Mouse (Mus musculus) intestine, postnatal 0 days (tissue): ENCODE measurements around the gene Pdzk1. TPM values are rescaled to one million over a fixed set of nuclear protein-coding genes. Genes with fewer than 3 reads are reported as not detected.

ENCODE experiments used
- ATAC-seq: fragments of 200-750 bp; cut with Nextera tagmentation; 2 replicates; pipeline ENCODE4 v1.8.0; 2017; ENCODE audit warnings: mild to moderate bottlenecking, moderate TSS enrichment, moderate library complexity
- H3K27ac ChIP-seq: fragments of 300-500 bp; sonication (generic); 2 replicates; pipeline ENCODE4 v1.5.1; 2014; ENCODE audit warnings: mild to moderate bottlenecking, low read depth, low read length, moderate library complexity
- H3K27me3 ChIP-seq: fragments of 300-500 bp; sonication (generic); replicated peaks from 2 replicates; pipeline ENCODE4 v1.6.1; 2014; ENCODE audit warnings: low read length, mixed read lengths; ENCODE audit not compliant: control insufficient read depth, insufficient read depth
- H3K36me3 ChIP-seq: fragments of 300-500 bp; sonication (generic); 2 replicates; pipeline ENCODE4 v1.6.1; 2014; ENCODE audit warnings: mild to moderate bottlenecking, moderate library complexity; ENCODE audit not compliant: control insufficient read depth, insufficient read depth
- H3K4me1 ChIP-seq: fragments of 300-500 bp; sonication (generic); replicated peaks from 2 replicates; pipeline ENCODE4 v1.6.1; 2014; ENCODE audit warnings: antibody characterized with exemption, low read length, mixed read lengths; ENCODE audit not compliant: control insufficient read depth, insufficient read depth
- H3K4me2 ChIP-seq: fragments of 300-500 bp; sonication (generic); replicated peaks from 2 replicates; pipeline ENCODE4 v1.6.1; 2014; ENCODE audit warnings: low read depth, mild to moderate bottlenecking, moderate library complexity
- H3K4me3 ChIP-seq: fragments of 300-500 bp; sonication (generic); 2 replicates; pipeline ENCODE4 v1.5.1; 2014; ENCODE audit warnings: low read depth, low read length
- H3K9ac ChIP-seq: fragments of 300-500 bp; sonication (generic); 2 replicates; pipeline ENCODE4 v1.6.1; 2014; ENCODE audit warnings: mild to moderate bottlenecking, low read depth, low read length
- H3K9me3 ChIP-seq: fragments of 300-500 bp; sonication (generic); 2 replicates; pipeline ENCODE4 v1.6.1; 2016; ENCODE audit warnings: mixed run types; ENCODE audit not compliant: control insufficient read depth
- CTCF ChIP-seq: sonication (generic); IDR thresholded peaks from 2 replicates; pipeline ENCODE4 v1.5.1; 2016; ENCODE audit warnings: low read depth, mild to moderate bottlenecking, control low read depth, antibody characterized with exemption, moderate library complexity
- WGBS: fragments of 180-500 bp; shearing (Covaris S2); extraction: QIAGEN DNeasy Blood & Tissue Kit; methylation state at CpG from one replicate; pipeline ENCODE4 v1.1.7; 2014; 5-methylcytosine and 5-hydroxymethylcytosine counted together
- polyA plus RNA-seq: library from polyadenylated mRNA; unstranded; fragments of >200 nt; fragmentation: Nextera tagmentation; extraction: Ambion mirVana; gene quantifications from 2 replicates; pipeline ENCODE4 v1.2.1, GENCODE M21; 2015

Pdzk1 gene
- polyA plus RNA-seq, 1 experiment from 2014 or later = 224 TPM

DNA sequence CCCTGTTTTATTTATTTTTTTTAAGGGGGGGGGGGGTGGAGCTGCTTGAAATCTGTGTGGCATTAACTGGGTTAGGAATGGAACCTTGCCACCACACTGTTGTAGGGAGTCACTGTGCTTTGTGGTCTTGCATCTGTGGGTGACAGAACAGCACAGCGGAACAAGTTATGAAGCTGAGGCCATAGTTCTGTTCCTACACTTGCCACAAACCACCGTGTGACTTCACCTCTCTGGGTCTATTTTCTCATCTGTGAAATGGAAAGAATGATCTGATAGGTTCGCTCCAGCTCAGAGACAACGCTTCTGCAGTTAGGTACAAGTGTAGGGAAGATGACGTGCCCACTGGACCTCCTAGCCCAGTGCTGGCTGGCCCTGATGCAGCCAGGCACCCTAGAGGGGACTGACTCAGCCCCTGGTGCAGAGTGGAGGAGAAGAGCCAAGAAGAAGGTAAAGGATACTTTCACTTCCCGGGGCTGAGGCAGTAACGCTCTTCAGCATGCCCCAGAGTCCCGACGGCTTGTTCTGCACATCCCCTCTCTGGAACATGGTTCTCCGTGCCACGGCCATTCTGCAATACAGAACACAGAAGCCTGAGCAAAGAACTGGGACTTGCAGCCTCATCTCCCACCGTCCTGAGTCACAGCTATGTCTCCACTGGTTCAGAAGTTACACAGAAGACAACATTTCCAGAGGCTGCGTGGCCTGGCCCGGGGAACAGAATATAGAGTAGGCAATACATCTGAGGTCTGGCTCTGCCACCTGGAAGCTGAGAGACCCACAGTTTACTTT is 53.2 kb downstream of the Pdzk1 start:
- H3K9me3 ChIP-seq = no peaks in the 10 kb centered on the region

DNA sequence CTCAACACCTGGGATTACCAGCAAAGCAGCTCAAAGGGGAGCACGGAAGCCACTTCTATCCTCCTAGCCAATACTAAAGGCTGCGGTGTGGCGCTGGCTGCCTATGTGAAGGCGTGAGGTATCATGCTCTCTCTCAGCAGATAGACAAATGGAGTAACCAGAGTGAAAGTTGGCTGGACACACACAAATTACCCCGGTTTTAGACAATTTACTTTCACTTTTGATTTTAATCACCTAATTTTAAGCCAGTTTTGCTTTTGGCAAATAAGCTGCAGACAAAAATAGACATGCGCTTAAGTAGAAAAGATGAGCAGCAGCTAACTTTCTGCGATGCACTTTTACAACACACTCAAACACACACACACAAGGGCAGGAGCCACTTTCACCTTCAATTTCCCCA is 54.6 kb downstream of the Pdzk1 start:
- Histone ChIP-seq H3K4me3 (no peak overlapping the region), H3K9ac (no peak overlapping the region), H3K36me3 (peaks cover 52% of the 10 kb centered on the region), H3K4me1 (no peaks in the 10 kb centered on the region), H3K27me3 (no peaks in the 10 kb centered on the region), H3K27ac (no peak overlapping the region), H3K4me2 (no peak overlapping the region), H3K9me3 (no peaks in the 10 kb centered on the region)
- 86% methylated on average over 7 of the region's 7 CpGs for WGBS
- no peak for ATAC-seq
- TF ChIP-seq CTCF = no peak

More for the DNA sequence above, 53.2 kb downstream of the Pdzk1 start:
- H3K9ac ChIP-seq = no peak overlapping the region
- ATAC-seq = no peak
- peaks cover 48% of the 10 kb centered on the region for H3K36me3 ChIP-seq
- H3K4me2 ChIP-seq = no peak overlapping the region
- no peak for TF ChIP-seq CTCF
- no peak overlapping the region for H3K4me3 ChIP-seq
- H3K4me1 ChIP-seq = no peaks in the 10 kb centered on the region
- WGBS = 91% methylated on average over 14 of the region's 14 CpGs
- H3K27ac ChIP-seq = no peak overlapping the region
- no peaks in the 10 kb centered on the region for H3K27me3 ChIP-seq

DNA sequence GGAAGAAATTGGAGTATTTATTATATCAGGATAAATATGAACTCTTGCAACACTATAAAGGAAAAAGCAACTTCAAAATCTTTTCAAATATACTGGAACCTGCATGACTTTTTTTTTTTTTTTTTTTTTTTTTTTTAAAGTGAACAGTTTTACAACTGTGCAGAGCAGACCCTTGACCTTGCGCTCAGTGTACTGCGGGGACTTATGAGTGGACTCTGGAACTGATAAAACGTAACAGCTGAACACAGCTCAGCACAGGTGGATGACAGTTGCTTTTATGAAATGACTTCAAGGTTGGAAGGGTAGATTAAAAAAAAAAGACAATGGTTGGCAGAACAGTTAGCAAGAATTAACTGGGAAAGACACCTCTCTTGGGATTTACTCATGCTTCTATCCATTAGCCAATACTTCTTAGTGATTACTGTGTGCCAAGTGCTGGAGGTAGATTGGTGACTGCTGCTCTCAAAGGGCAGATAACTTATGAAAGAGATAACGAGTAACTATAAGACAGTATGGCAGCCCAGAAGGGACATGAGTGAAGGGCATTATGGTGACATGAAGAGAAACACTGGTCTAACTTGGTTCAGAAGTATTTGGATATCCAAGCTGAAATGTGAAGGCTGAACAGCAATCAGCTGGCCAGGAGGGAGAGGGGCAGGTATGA is 73.4 kb downstream of the Pdzk1 start:
- H3K36me3 ChIP-seq = peaks cover 8% of the 10 kb centered on the region
- H3K27ac ChIP-seq = peak overlapping the region; percentile 77
- peak; percentile 83 for ATAC-seq
- H3K4me1 ChIP-seq = peaks cover 4% of the 10 kb centered on the region; the same call in 1 of the 2 replicates
- H3K27me3 ChIP-seq = no peaks in the 10 kb centered on the region
- H3K9me3 ChIP-seq = no peaks in the 10 kb centered on the region
- no peak overlapping the region for H3K9ac ChIP-seq
- H3K4me2 ChIP-seq = 0 out of 2 replicates have a peak overlapping the region, but pooled peaks have one; percentile 13
- no peak for TF ChIP-seq CTCF
- WGBS = 42% methylated on average over 4 of the region's 4 CpGs
- no peak overlapping the region for H3K4me3 ChIP-seq

DNA sequence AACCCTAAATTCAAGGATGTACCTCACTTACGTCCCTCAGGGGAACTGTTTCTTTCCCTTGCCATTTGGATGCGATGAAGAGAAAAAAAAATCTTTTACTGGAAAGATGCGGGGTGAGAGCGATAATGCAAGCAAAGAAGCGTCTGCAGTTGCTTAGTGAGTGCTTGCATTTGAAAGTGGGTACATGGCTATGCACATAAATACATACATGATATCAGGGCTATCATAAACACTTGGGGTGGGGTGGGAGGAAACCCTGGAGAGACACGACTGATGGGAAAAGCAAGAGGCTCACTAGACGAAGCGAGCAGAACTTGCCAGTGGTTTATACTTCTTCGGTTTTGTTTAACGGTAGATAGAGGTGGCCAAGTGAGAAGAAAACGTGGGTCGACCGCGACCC is 75.3 kb downstream of the Pdzk1 start, which contains the start of gene Gja5:
Gene Gja5, plus strand, starts transcription at position 301 of the 400 bp plus-strand sequence.
- no peak for ATAC-seq
- Histone ChIP-seq H3K9ac (peak within 1 kb of the TSS; percentile 90), H3K4me3 (peak within 1 kb of the TSS; percentile 79), H3K27me3 (no peaks in the 10 kb centered on the region), H3K9me3 (no peaks in the 10 kb centered on the region), H3K4me2 (peak within 1 kb of the TSS; percentile 95), H3K27ac (peak within 1 kb of the TSS; percentile 77), H3K36me3 (no peaks in the 10 kb centered on the region), H3K4me1 (peaks cover 4% of the 10 kb centered on the region; the same call in 1 of the 2 replicates)
- 9% methylated on average over 14 of the region's 14 CpGs for WGBS
- TF ChIP-seq CTCF = no peak

DNA sequence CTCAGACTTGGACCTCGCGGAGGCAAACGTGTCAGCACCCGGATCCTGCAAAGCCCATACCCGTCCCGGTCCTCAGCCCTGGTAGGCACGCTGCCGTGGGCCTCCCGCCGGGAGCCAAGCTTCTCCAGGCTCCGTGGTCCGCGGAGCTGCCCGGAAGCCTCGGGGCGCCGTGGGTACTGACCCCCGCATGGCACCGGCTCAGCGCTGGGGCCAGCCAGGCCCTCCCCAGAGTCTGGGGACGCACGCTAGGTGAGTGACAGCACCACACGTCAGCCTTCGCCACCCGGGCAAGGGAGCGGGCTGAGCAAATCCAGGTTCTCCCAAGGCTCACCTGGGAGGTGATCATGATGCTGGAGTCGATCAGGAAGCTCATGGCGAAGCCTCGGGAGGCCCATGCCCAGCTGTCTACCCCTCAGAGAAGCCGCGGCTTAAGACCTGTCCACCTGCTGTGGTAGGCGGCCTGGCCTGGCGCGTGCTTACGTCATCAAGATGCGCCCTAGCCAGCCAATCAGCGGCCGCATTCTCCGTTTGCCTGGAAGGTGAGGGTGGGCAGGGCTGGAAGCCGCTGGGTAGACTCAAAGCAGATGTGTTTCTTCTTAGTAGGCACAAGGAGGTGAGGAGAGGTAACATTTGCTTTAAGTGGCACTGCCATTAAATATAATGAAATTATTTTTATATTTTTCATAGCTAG is 75.9 kb downstream of the Pdzk1 start, which contains the start of gene Gpr89:
Gene Gpr89, minus strand, starts transcription at position 496 of the 691 bp plus-strand sequence.
- no peaks in the 10 kb centered on the region for H3K9me3 ChIP-seq
- no peaks in the 10 kb centered on the region for H3K36me3 ChIP-seq
- no peaks in the 10 kb centered on the region for H3K27me3 ChIP-seq
- H3K9ac ChIP-seq = peak within 1 kb of the TSS; percentile 90
- peaks cover 4% of the 10 kb centered on the region; the same call in 1 of the 2 replicates for H3K4me1 ChIP-seq
- peak; percentile 93 for ATAC-seq
- peak within 1 kb of the TSS; percentile 69 for H3K27ac ChIP-seq
- WGBS = under 1% methylated on average over 37 of the region's 40 CpGs
- TF ChIP-seq CTCF = no peak
- peak within 1 kb of the TSS; percentile 95 for H3K4me2 ChIP-seq
- peak within 1 kb of the TSS; percentile 79 for H3K4me3 ChIP-seq

DNA sequence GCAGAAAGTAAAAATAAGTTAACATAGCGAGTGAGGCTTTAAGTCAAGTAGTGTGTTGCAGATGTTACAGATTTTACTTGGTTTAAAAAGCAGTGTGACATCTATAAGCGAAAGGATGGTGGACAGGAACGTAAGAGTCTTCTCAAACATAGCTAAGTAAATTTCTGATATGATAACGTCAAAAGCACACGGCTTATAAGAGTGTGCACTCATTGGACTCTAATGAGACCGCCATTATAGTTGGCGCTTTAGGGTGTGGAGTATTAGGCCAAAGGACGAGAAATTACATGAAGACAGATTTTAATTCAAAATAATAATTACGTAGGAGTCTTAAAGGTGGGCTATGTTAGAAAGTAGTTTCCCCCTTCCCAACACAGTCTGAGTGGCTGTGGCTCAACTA is 76.5 kb downstream of the Pdzk1 start:
- Histone ChIP-seq H3K4me2 (peak overlapping the region; percentile 95), H3K9me3 (no peaks in the 10 kb centered on the region), H3K27me3 (no peaks in the 10 kb centered on the region), H3K4me1 (peaks cover 4% of the 10 kb centered on the region; the same call in 1 of the 2 replicates), H3K27ac (no peak overlapping the region), H3K4me3 (peak overlapping the region; percentile 79), H3K36me3 (no peaks in the 10 kb centered on the region), H3K9ac (peak overlapping the region; percentile 90)
- no peak for ATAC-seq
- TF ChIP-seq CTCF = no peak
- WGBS = 36% methylated on average over 9 of the region's 9 CpGs

Other genes with a start within 250 kb of the Pdzk1 start
- 16.4 and 18.7 TPM in 2 replicates for gene Polr3gl, start 235.1 kb upstream of the Pdzk1 start, polyA plus RNA-seq
- 0.92 and 1.3 TPM in 2 replicates for gene Ankrd34a, start 232.6 kb upstream of the Pdzk1 start, polyA plus RNA-seq
- 2.2 and 2.4 TPM in 2 replicates for gene Lix1l, start 228.1 kb upstream of the Pdzk1 start, polyA plus RNA-seq
- gene Rbm8a, start 199.4 kb upstream of the Pdzk1 start, polyA plus RNA-seq = 72.7 and 73.8 TPM in 2 replicates
- 33.2 and 36.8 TPM in 2 replicates for gene Pex11b, start 193.9 kb upstream of the Pdzk1 start, polyA plus RNA-seq
- not detected in 2 replicates for gene Gm42957, start 193.8 kb upstream of the Pdzk1 start, polyA plus RNA-seq
- gene Itga10, start 183.7 kb upstream of the Pdzk1 start, polyA plus RNA-seq = 0.17 and 0.21 TPM in 2 replicates
- 0.22 and 0.29 TPM in 2 replicates for gene Ankrd35, start 159.2 kb upstream of the Pdzk1 start, polyA plus RNA-seq
- gene Pias3, start 132.9 kb upstream of the Pdzk1 start, polyA plus RNA-seq = 15.2 and 16.1 TPM in 2 replicates
- gene Nudt17, start 120.7 kb upstream of the Pdzk1 start, polyA plus RNA-seq = 2.2 and 2.8 TPM in 2 replicates
- 19.7 and 20.5 TPM in 2 replicates for gene Polr3c, start 101.7 kb upstream of the Pdzk1 start, polyA plus RNA-seq
- gene Rnf115, start 101.6 kb upstream of the Pdzk1 start, polyA plus RNA-seq = 58.7 and 61.6 TPM in 2 replicates
- gene Cd160, start 67 bp downstream of the Pdzk1 start, polyA plus RNA-seq = 0.66 and 0.84 TPM in 2 replicates
- gene Gja5, start 75.4 kb downstream of the Pdzk1 start, polyA plus RNA-seq = 5.3 and 6.6 TPM in 2 replicates
- 76.6 and 84.7 TPM in 2 replicates for gene Gpr89, start 76.1 kb downstream of the Pdzk1 start, polyA plus RNA-seq
- 0.03 and 0.04 TPM in 2 replicates for gene Gja8, start 96.7 kb downstream of the Pdzk1 start, polyA plus RNA-seq